Mouse (Mus musculus) heart, postnatal 0 days (tissue): ENCODE data around the gene Cradd.

Experiments
- CTCF ChIP-seq: IDR thresholded peaks from 2 replicates; pipeline ENCODE4 v1.5.1; 2016; ENCODE audit warnings: antibody characterized with exemption, control low read depth, low read depth
- EP300 ChIP-seq: IDR thresholded peaks from 2 replicates; pipeline ENCODE4 v1.6.1; 2016; ENCODE audit warnings: antibody characterized with exemption, low read depth

DNA sequence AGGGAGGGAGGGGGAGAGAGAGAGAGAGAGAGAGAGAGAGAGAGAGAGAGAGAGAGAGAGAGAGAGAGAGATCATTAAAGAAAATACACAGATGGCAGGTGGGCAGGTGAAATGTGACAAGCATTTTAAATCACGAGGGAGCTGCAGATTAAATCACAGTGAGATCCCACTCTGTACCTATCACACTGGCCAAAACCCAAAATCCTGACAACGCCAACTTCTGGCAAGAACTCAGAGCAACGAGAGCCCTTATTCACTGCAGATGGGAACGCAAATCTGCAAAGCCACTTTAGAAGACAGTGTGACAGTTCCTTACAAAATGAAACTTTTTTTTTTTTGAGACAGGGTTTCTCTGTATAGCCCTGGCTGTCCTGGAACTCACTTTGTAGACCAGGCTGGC, 35.7 kb downstream of the Cradd start:
- no peak for TF ChIP-seq CTCF
- TF ChIP-seq EP300 = no peak
